Mouse (Mus musculus) CH12.LX (cell line): ENCODE data around the gene Gm20388.

Experiments
- BHLHE40 ChIP-seq: IDR thresholded peaks from 2 replicates; pipeline ENCODE4 v1.6.1; 2011; ENCODE audit warnings: mild to moderate bottlenecking, low read depth, low read length, improper control_type of control experiment
- CHD2 ChIP-seq: IDR thresholded peaks from 2 replicates; pipeline ENCODE4 v1.6.1; 2011; ENCODE audit warnings: low read length, improper control_type of control experiment
- CTCF ChIP-seq, 2 experiments: IDR thresholded peaks in 1 of 2; conservative IDR thresholded peaks in 1 of 2; 2 replicates each; pipeline ENCODE4 v1.5.1; 2011 to 2012; ENCODE audit warnings: low read depth in 2 of 2, low read length in 2 of 2, improper control_type of control experiment in 1 of 2, inconsistent platforms in 1 of 2, mild to moderate bottlenecking in 1 of 2, moderate library complexity in 1 of 2
- E2F4 ChIP-seq: IDR thresholded peaks from 2 replicates; pipeline ENCODE4 v1.6.1; 2011; ENCODE audit warnings: low read depth, low read length, improper control_type of control experiment; ENCODE audit not compliant: insufficient replicate concordance
- HCFC1 ChIP-seq: IDR thresholded peaks from 2 replicates; pipeline ENCODE4 v1.6.1; 2012; ENCODE audit warnings: low read depth, mild to moderate bottlenecking, inconsistent platforms, low read length, improper control_type of control experiment
- MAX ChIP-seq: IDR thresholded peaks from 2 replicates; pipeline ENCODE4 v1.6.1; 2011; ENCODE audit warnings: low read length, improper control_type of control experiment
- MEF2A ChIP-seq: IDR thresholded peaks from 2 replicates; pipeline ENCODE4 v1.6.1; 2014; ENCODE audit warnings: low read depth, mild to moderate bottlenecking, inconsistent platforms, low read length, improper control_type of control experiment, borderline replicate concordance
- POLR2A ChIP-seq: IDR thresholded peaks from 2 replicates; pipeline ENCODE4 v1.6.1; 2011; ENCODE audit warnings: low read depth, mild to moderate bottlenecking, improper control_type of control experiment, low read length
- RCOR1 ChIP-seq: conservative IDR thresholded peaks from 2 replicates; pipeline ENCODE4 v1.6.1; 2012; ENCODE audit warnings: low read depth, mild to moderate bottlenecking, inconsistent platforms, low read length, improper control_type of control experiment
- SMC3 ChIP-seq: IDR thresholded peaks from 2 replicates; pipeline ENCODE4 v1.6.1; 2011; ENCODE audit warnings: low read depth, low read length, improper control_type of control experiment
- UBTF ChIP-seq: IDR thresholded peaks from 2 replicates; pipeline ENCODE4 v1.6.1; 2012; ENCODE audit warnings: low read depth, mild to moderate bottlenecking, inconsistent platforms, low read length, improper control_type of control experiment, moderate library complexity
- USF1 ChIP-seq: IDR thresholded peaks from 2 replicates; pipeline ENCODE4 v1.6.1; 2014; ENCODE audit warnings: low read depth, mild to moderate bottlenecking, inconsistent platforms, low read length, improper control_type of control experiment
- ZC3H11A ChIP-seq: IDR thresholded peaks from 2 replicates; pipeline ENCODE4 v1.6.1; 2012; ENCODE audit warnings: low read depth, mild to moderate bottlenecking, inconsistent platforms, low read length, improper control_type of control experiment

GRCm38 (mm10) chr8:123193771-123194170, 3283.1 kb downstream of the Gm20388 start:
- TF ChIP-seq CTCF (conservative IDR thresholded peaks at IDR 0.05 in 1 of 2, IDR thresholded peaks at IDR 0.05 in 1 of 2; ENCODE audit: low read depth in 2 of 2, low read length in 2 of 2): no peak
- TF ChIP-seq MEF2A: no peak
- TF ChIP-seq POLR2A: no peak
- no peak for TF ChIP-seq ZC3H11A
- TF ChIP-seq CHD2: no peak
- TF ChIP-seq BHLHE40: no peak
- TF ChIP-seq RCOR1: no peak
- no peak for TF ChIP-seq SMC3
- no peak for TF ChIP-seq HCFC1
- TF ChIP-seq UBTF: no peak
- no peak for TF ChIP-seq MAX
- no peak for TF ChIP-seq E2F4
- no peak for TF ChIP-seq USF1
